Mouse (Mus musculus) brain, adult 2 months (tissue): Measurements from ENCODE around the gene Olfr1477.
"Not testable (repeated sequence)": the region's sequence is repeated elsewhere in the genome, so short reads cannot be mapped to it uniquely, and the experiment has no call there.

ENCODE experiments used
- DNase-seq: peaks from one replicate; pipeline ENCODE4 v3.0.0; 2011; ENCODE audit warnings: low read depth, low spot score

Olfr1477 gene

GRCm38 (mm10) chr19:13500246-13500645 lies at the start of gene Olfr1477:
Gene Olfr1477, plus strand, starts transcription at chr19:13500546.
- no peak for DNase-seq

- DNase-seq = no peak
Measured at GRCm38 (mm10) chr19:13455986-13456385, 44.4 kb upstream of the Olfr1477 start, which contains the start of gene Olfr1472. Gene Olfr1472, minus strand, starts transcription at chr19:13456086.

GRCm38 (mm10) chr19:13469265-13469664 lies 31.1 kb upstream of the Olfr1477 start, which contains the start of gene Olfr1474:
Gene Olfr1474, plus strand, starts transcription at chr19:13469565.
- DNase-seq = not testable (repeated sequence)

- DNase-seq = no peak
Measured at GRCm38 (mm10) chr19:13480096-13480495, 20.2 kb upstream of the Olfr1477 start, which contains the start of gene Olfr1475. Gene Olfr1475, minus strand, starts transcription at chr19:13480196.

- no peak for DNase-seq
Measured at GRCm38 (mm10) chr19:13527613-13528012, 27.3 kb downstream of the Olfr1477 start, which contains the start of gene Olfr1480. Gene Olfr1480, plus strand, starts transcription at chr19:13527913.
